Mouse (Mus musculus): Measurements from ENCODE around the gene Gm20517. TPM values are rescaled to one million over a fixed set of nuclear protein-coding genes. Genes with fewer than 3 reads are reported as not detected.

Gene Gm20517
- total and polyA plus RNA-seq, 2 experiments: 0.31 to 1.9 TPM

DNA sequence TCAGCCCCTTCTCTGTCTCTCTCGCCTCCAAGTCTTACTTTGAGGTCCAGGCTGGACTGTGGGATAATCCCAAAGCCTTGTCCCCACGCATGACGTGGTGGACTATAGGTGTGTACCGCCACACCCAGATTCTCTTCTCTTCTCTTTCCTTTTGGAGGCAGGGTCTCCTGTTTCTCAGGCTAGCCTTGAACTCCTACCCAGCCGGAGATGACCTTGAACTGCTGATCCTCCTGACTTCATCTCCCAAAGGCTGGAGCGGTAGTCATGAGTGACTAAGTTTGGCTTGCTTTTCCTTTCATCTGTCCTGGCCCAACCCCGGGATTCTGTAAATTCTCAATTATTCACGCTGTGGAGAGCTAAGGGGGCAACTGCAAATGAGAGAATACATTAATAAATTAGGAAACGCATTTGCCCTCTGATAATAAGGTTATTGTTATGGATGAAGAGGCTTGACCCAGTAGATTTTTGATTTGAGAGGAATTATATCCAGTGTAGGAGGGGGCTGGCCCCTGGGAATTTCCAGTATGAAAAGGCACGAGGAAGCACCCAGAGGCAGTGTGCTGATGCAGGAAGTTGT is 42.4 kb upstream of the Gm20517 start:
- Histone ChIP-seq H3K27me3 (ENCODE audit: control insufficient read depth, insufficient read depth, low read length) (no peaks in the 10 kb centered on the region), H3K4me3 (ENCODE audit: insufficient read depth, low read depth, low read length) (no peak overlapping the region), H3K9ac (ENCODE audit: low read depth, low read length) (no peak overlapping the region), H3K27ac (replicated peaks; ENCODE audit: insufficient read depth, low read depth, low read length) (no peak overlapping the region), H3K36me3 (ENCODE audit: control insufficient read depth, insufficient read depth, low read length) (no peaks in the 10 kb centered on the region), H3K79me2 (ENCODE audit: control insufficient read depth, insufficient read depth, low read length) (no peaks in the 10 kb centered on the region), H3K4me1 (ENCODE audit: control insufficient read depth, insufficient read depth, low read length) (no peaks in the 10 kb centered on the region)
- DNase-seq (ENCODE audit: extremely low read depth, low read depth, low spot score): no peak
- TF ChIP-seq CTCF (IDR thresholded peaks at IDR 0.05; ENCODE audit: low read depth, low read length) (no peak), POLR2A (IDR thresholded peaks at IDR 0.05; ENCODE audit: extremely low read depth, insufficient read depth, low read length) (no peak)
- 85% methylated on average over 10 of the region's 10 CpGs for WGBS

DNA sequence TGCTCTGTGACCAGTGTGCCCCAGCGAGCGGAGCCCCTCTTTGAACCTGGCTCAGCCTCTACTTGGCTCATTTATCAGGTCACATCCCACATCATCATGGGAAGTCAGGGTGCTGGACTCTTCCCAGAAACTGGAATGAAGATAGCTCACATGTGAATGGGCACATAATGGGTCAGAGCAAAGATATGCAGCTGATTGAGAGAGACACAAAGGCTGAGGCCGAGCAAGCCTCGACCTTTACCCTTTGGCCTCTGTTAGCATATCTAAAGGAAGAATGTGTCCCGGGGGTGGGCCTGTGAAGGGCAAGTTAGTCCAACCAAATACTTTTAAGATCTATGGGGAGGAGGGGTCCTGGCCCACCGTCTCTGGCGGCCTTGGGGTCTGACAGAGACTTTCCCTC is 39.8 kb upstream of the Gm20517 start:
- 47% methylated on average over 7 of the region's 7 CpGs for WGBS
- H3K4me3 ChIP-seq (ENCODE audit: insufficient read depth, low read depth, low read length): no peak overlapping the region
- no peaks in the 10 kb centered on the region for H3K4me1 ChIP-seq (ENCODE audit: control insufficient read depth, insufficient read depth, low read length)
- H3K27ac ChIP-seq (replicated peaks; ENCODE audit: insufficient read depth, low read depth, low read length): no peak overlapping the region
- H3K27me3 ChIP-seq (ENCODE audit: control insufficient read depth, insufficient read depth, low read length): no peaks in the 10 kb centered on the region
- TF ChIP-seq POLR2A (IDR thresholded peaks at IDR 0.05; ENCODE audit: extremely low read depth, insufficient read depth, low read length) (no peak), CTCF (IDR thresholded peaks at IDR 0.05; ENCODE audit: low read depth, low read length) (no peak)
- no peak for DNase-seq (ENCODE audit: extremely low read depth, low read depth, low spot score)
- no peak overlapping the region for H3K9ac ChIP-seq (ENCODE audit: low read depth, low read length)
- no peaks in the 10 kb centered on the region for H3K79me2 ChIP-seq (ENCODE audit: control insufficient read depth, insufficient read depth, low read length)
- H3K36me3 ChIP-seq (ENCODE audit: control insufficient read depth, insufficient read depth, low read length): no peaks in the 10 kb centered on the region

DNA sequence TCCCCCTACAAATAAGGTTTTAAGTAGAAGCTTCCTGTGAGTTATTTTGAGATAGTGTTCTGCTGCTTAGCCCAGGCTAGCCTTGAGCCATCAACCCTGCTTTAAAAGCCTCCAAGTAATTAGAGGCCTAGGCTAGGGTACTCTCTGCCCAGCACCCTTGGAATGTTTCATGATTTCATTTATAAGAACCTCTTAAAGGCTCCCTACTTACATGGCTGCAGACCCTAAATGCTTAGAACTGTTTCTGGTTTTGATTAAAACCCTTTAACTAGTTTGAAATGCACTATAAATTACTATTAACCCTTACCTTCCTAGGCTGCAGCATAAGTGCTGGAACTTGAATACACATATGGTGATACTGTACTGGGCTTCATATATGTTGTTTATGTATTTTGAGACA is 39.0 kb upstream of the Gm20517 start:
- H3K36me3 ChIP-seq (ENCODE audit: control insufficient read depth, insufficient read depth, low read length): no peaks in the 10 kb centered on the region
- no peaks in the 10 kb centered on the region for H3K4me1 ChIP-seq (ENCODE audit: control insufficient read depth, insufficient read depth, low read length)
- no peak for DNase-seq (ENCODE audit: extremely low read depth, low read depth, low spot score)
- H3K9ac ChIP-seq (ENCODE audit: low read depth, low read length): no peak overlapping the region
- H3K27me3 ChIP-seq (ENCODE audit: control insufficient read depth, insufficient read depth, low read length): no peaks in the 10 kb centered on the region
- no peaks in the 10 kb centered on the region for H3K79me2 ChIP-seq (ENCODE audit: control insufficient read depth, insufficient read depth, low read length)
- TF ChIP-seq POLR2A (IDR thresholded peaks at IDR 0.05; ENCODE audit: extremely low read depth, insufficient read depth, low read length): no peak
- TF ChIP-seq CTCF (IDR thresholded peaks at IDR 0.05; ENCODE audit: low read depth, low read length): no peak
- no peak overlapping the region for H3K27ac ChIP-seq (replicated peaks; ENCODE audit: insufficient read depth, low read depth, low read length)
- no peak overlapping the region for H3K4me3 ChIP-seq (ENCODE audit: insufficient read depth, low read depth, low read length)

DNA sequence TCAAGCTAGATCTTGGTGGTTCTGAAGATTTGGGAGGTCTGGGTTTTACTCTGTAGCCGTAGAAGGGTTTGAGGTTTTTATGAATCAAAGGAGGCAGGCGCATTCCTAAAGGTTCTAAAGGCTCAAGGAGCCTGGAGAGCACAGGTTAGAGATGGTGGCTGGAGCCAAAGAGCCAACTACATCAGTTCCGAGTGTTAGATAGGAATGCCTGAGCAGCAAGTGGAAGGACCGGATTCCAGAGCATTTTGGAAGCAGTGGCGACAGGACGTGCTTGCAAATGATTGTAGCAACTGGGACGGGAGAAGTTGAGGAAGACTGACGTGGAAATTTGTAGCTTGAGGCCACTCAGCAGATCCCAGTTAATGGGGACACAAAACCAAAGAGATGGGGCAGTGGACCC is 37.4 kb upstream of the Gm20517 start:
- no peaks in the 10 kb centered on the region for H3K27me3 ChIP-seq (ENCODE audit: control insufficient read depth, insufficient read depth, low read length)
- H3K9ac ChIP-seq (ENCODE audit: low read depth, low read length): no peak overlapping the region
- no peak for DNase-seq (ENCODE audit: extremely low read depth, low read depth, low spot score)
- H3K4me1 ChIP-seq (ENCODE audit: control insufficient read depth, insufficient read depth, low read length): no peaks in the 10 kb centered on the region
- no peak overlapping the region for H3K4me3 ChIP-seq (ENCODE audit: insufficient read depth, low read depth, low read length)
- TF ChIP-seq POLR2A (IDR thresholded peaks at IDR 0.05; ENCODE audit: extremely low read depth, insufficient read depth, low read length) (no peak), CTCF (IDR thresholded peaks at IDR 0.05; ENCODE audit: low read depth, low read length) (no peak)
- H3K27ac ChIP-seq (replicated peaks; ENCODE audit: insufficient read depth, low read depth, low read length): no peak overlapping the region
- H3K79me2 ChIP-seq (ENCODE audit: control insufficient read depth, insufficient read depth, low read length): no peaks in the 10 kb centered on the region
- 91% methylated on average over 8 of the region's 8 CpGs for WGBS
- no peaks in the 10 kb centered on the region; the same call in 1 of the 2 replicates for H3K36me3 ChIP-seq (ENCODE audit: control insufficient read depth, insufficient read depth, low read length)

DNA sequence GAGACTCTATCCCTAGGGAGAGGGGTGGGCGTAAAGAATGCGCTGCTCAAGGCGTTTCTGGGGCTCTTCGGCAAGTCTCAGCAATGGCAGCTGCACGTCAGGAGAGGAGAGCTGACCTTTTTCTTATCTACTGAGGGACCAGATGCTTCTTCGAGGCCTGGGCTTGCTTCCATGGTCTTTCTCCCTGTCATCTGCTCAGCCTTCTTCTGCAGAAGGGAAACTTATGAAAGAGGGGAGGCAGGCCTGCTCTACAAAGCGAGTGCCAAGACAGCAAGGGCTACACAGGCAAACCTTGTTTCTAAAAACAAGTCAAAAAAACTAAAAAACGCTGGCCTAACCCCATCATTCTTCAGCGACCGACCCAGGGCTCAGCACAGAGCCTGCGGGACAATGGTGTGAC is 36.6 kb upstream of the Gm20517 start:
- DNase-seq (ENCODE audit: extremely low read depth, low read depth, low spot score): no peak
- WGBS: 77% methylated on average over 11 of the region's 11 CpGs
- no peak overlapping the region for H3K9ac ChIP-seq (ENCODE audit: low read depth, low read length)
- no peak overlapping the region for H3K27ac ChIP-seq (replicated peaks; ENCODE audit: insufficient read depth, low read depth, low read length)
- H3K4me1 ChIP-seq (ENCODE audit: control insufficient read depth, insufficient read depth, low read length): no peaks in the 10 kb centered on the region
- H3K36me3 ChIP-seq (ENCODE audit: control insufficient read depth, insufficient read depth, low read length): no peaks in the 10 kb centered on the region; the same call in 1 of the 2 replicates
- TF ChIP-seq CTCF (IDR thresholded peaks at IDR 0.05; ENCODE audit: low read depth, low read length): no peak
- no peak for TF ChIP-seq POLR2A (IDR thresholded peaks at IDR 0.05; ENCODE audit: extremely low read depth, insufficient read depth, low read length)
- H3K79me2 ChIP-seq (ENCODE audit: control insufficient read depth, insufficient read depth, low read length): no peaks in the 10 kb centered on the region
- no peak overlapping the region for H3K4me3 ChIP-seq (ENCODE audit: insufficient read depth, low read depth, low read length)
- no peaks in the 10 kb centered on the region for H3K27me3 ChIP-seq (ENCODE audit: control insufficient read depth, insufficient read depth, low read length)

DNA sequence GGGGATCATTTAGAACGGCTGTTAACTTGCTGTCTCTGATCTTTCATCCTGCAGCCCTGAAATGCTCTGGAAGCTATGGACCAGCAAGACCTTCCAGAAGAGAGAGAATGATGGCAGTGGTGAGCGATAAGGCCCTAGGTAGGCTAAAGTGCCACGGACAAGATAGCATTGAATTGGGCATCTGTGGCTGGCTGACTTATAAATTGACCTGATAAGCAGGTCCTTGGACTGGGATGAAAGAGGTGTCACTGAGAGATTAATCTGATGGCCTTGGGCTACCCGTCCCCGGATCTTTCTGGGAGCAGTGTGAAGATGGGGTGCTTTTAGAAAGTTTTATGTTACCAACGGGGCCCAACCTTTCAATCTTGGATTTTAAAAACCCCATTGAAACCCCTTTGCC is 32.7 kb upstream of the Gm20517 start:
- WGBS: 94% methylated on average over 6 of the region's 6 CpGs

More for the DNA sequence above, 32.7 kb upstream of the Gm20517 start:
- Histone ChIP-seq H3K4me3 (ENCODE audit: insufficient read depth, low read depth, low read length) (no peak overlapping the region), H3K36me3 (ENCODE audit: control insufficient read depth, insufficient read depth, low read length) (no peaks in the 10 kb centered on the region; the same call in 1 of the 2 replicates), H3K79me2 (ENCODE audit: control insufficient read depth, insufficient read depth, low read length) (no peaks in the 10 kb centered on the region), H3K9ac (ENCODE audit: low read depth, low read length) (no peak overlapping the region), H3K27me3 (ENCODE audit: control insufficient read depth, insufficient read depth, low read length) (no peaks in the 10 kb centered on the region), H3K27ac (replicated peaks; ENCODE audit: insufficient read depth, low read depth, low read length) (no peak overlapping the region), H3K4me1 (ENCODE audit: control insufficient read depth, insufficient read depth, low read length) (no peaks in the 10 kb centered on the region)
- TF ChIP-seq POLR2A (IDR thresholded peaks at IDR 0.05; ENCODE audit: extremely low read depth, insufficient read depth, low read length) (no peak), CTCF (IDR thresholded peaks at IDR 0.05; ENCODE audit: low read depth, low read length) (no peak)
- no peak for DNase-seq (ENCODE audit: extremely low read depth, low read depth, low spot score)

All from liver, adult 2 months (tissue).